Mouse (Mus musculus) layer of hippocampus, adult 9-10 months (tissue): ENCODE measurements around the gene Enpp7.

Experiments
- DNase-seq: peaks from one replicate; pipeline ENCODE4 v3.0.0; 2022; ENCODE audit warnings: low spot score

Enpp7 gene

GRCm38 (mm10) chr11:118997182-118997581 lies 9.2 kb downstream of the Enpp7 start:
- DNase-seq = no peak

GRCm38 (mm10) chr11:118998540-118999265 lies 10.7 kb downstream of the Enpp7 start:
- DNase-seq = peak; percentile 81

DNA sequence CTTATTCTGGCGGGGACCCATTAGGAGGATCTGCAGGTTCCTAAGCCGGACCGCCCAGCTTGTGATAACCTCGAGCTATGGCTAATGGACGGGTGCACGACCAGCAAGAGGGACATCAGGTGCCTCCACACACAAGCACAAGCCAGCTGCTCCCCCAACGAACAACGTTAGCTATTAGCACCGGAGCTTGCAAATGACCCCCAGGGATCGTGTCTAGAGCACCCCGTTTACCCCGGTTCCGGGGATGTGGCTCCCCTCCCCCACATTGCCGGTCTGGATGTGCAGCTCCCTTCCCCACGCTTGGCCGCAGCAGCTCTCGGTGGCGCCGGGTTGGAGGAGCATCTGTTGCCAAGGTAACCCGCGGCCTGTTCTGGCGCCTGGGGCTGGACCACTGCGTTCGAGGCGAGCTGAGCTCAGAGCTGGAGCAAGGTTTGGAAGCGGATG lies 11.4 kb downstream of the Enpp7 start:
- DNase-seq = no peak

DNA sequence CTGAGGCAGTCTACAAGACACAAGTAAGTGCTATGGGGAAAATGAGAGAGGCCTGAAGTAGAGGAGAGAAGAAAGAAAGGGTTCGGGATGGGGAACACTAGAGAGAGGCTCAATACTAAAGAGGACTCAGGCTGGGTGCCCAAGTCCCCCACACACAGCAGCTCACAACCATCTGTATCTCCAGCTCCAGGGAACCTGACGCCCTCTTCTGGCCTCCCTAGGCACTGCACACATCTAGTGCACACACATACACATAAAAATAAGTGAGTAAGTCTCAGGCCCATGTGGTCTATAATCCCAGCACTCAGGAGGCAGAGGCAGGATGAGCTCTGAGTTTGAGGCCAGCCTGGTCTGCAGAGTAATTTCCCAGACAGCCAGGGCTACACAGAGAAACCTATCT lies 12.9 kb downstream of the Enpp7 start:
- DNase-seq = no peak

DNA sequence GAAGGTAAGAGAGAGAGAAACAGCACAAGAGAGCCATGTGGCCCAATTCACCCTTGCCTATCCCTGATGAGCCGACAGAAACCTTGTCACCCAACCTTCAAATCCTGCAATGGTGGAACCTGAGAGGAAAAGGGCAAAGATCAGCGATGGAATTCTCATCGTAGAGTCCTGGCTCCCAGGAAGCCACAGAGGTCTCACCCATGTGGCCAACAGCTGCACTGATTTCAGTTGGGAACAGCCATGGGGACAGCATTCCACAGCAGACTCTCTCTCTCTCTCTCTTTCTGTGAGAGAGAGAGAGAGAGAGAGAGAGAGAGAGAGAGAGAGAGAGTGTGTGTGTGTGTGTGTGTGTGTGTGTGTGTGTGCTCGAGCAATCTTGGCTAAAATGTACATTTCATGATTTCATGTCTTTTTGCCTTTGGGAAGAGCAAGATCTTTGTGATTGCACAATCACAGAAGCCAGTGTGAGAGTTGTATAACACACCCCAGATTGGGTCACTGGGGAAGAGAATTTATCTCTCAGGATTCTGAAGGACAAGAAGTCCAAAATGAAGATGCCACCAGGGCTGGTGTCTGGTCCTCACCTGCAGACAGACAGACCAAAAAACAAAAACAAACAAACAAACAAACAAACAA lies 13.6 kb downstream of the Enpp7 start:
- no peak for DNase-seq

GRCm38 (mm10) chr11:119005547-119006275 lies 17.7 kb downstream of the Enpp7 start:
- no peak for DNase-seq

GRCm38 (mm10) chr11:119006462-119006861 lies 18.5 kb downstream of the Enpp7 start:
- no peak for DNase-seq

DNA sequence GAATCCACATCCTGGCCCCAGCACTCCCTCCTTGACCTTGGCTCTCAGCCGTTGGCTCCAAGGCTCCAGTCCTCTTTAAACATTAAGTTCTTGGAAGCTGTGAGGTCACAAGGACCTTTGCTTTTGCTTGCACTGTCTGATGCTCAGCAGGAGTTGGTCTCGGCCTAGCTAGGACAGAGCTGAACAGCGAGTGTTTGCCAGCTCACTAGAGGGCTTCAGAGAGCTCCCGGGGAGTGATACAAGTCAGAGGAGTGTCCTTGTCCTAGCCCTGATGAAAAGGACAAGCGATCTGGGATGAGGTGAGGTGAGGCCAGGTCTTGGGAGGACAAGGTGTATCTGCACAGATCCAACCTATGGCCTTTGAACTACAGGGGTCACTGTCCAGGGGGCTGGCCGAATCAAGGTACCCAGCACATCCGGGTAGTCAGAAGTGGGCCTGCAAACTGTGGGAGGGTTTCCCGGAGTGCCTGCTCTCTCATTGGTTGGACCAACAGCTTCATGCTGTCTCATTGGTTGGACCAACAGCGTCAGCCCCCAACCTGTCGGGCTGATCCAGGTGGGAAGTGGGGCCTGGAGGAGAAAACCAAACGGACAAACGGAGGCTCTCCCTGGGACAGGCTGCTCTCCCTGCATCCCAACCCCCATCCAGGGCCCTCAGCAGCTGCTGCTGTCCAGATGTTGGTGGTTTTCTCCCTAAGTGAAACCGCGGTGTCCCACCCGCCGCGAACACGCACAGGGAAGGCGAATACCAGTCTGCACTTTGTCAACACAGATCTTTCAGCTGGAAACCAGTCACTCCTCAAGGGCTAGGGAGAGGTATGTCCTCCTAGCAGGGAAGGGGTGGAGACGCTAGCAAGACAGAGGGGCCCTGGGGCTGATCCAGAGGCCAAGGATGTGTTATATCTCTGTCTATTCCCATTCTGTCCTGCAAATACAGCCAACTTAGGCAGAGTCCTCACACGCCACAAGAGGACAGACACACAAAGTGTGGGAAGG lies 19.8 kb downstream of the Enpp7 start:
- no peak for DNase-seq

DNA sequence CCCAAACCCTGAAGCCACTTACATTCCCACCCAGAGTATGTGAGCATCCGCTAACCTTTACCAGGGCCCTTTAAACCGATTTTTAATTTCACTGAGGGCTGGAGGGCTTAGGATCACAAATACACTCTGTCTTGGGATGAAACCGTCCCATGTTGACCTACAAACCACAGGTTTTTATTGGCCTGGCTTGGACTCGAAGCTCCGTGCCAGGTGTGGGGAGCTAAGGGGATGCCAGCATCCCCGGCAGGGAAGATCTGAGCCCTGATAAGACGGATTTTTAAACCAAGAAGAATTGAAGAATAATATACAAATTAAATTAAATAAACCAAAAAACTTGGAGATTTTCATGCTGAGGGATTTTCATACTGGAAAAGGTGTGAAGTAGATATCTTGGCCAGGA lies 26.5 kb downstream of the Enpp7 start:
- no peak for DNase-seq

GRCm38 (mm10) chr11:119017506-119017905 lies 29.5 kb downstream of the Enpp7 start:
- DNase-seq = no peak

GRCm38 (mm10) chr11:119021180-119021579 lies 33.2 kb downstream of the Enpp7 start:
- DNase-seq = no peak

- no peak for DNase-seq
These were observed 34.3 kb downstream of the Enpp7 start for GRCm38 (mm10) chr11:119022068-119022894.

GRCm38 (mm10) chr11:119022895-119023615 lies 35.1 kb downstream of the Enpp7 start, which contains the start of gene Cbx2:
Gene Cbx2, plus strand, starts transcription at chr11:119022962.
- no peak for DNase-seq

DNA sequence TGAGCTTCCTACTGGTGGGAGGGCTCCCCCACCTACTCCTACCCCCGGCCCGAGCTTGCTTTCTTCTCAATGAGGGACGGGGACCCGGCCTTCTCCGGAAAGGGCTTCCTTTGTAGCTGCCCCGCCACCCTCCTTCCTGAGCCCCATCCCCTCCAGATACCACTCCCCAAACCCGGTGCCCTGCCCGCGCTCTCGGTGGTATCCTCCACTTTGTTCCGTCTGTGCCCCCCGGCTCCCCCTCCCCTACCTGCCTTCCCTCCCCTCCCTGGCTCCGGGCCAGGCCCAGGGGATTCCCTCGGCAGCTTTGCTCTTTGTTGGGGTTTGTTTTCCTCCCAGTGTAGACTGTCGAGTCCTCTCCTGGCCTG lies 35.6 kb downstream of the Enpp7 start:
- DNase-seq = no peak

- no peak for DNase-seq
These were observed 36.3 kb downstream of the Enpp7 start for GRCm38 (mm10) chr11:119024260-119024659.

- no peak for DNase-seq
These were observed 38.2 kb downstream of the Enpp7 start for GRCm38 (mm10) chr11:119026203-119026602.

DNA sequence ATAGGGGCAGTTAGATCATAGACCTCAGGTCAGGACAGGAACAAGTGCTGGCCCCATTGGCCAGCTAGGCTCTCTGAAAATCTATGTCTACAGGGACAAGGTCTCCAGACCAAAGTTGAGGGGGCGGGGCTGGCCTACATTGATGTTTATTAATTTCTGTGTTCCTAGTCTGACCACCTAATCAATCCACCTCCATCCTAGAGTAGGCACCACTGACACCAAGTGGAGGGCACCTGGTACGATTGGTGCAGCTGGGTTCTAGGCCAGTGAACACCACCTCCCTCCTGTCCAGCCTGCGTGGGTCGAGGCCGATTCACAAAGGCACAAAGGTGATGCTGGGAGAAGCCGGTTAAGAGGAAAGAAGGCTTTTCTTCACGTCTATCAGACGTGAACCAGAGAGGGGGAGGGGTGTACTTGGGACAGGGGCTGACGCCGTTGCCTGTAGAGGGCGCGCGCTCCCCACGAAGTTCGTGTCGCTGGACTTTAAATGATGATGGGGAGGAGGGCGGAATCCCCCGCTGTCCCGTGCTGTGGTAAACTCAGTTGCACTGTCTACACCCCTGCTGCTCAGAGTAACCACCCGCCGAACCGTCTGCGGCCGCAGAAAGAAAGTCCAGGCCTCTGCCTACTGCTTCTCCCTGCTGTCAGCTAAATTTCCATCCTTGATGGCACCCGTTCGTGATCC lies 46.0 kb downstream of the Enpp7 start:
- no peak for DNase-seq

GRCm38 (mm10) chr11:119034635-119035034 lies 46.6 kb downstream of the Enpp7 start:
- DNase-seq = no peak

GRCm38 (mm10) chr11:119035094-119035685 lies 47.2 kb downstream of the Enpp7 start:
- no peak for DNase-seq
